Mouse (Mus musculus) MEL (cell line): ENCODE measurements around the gene Rora.

ENCODE experiments used
- BHLHE40 ChIP-seq: IDR thresholded peaks from 2 replicates; pipeline ENCODE4 v1.6.1; 2012; ENCODE audit warnings: low read depth, mild to moderate bottlenecking, inconsistent platforms, low read length, improper control_type of control experiment, borderline replicate concordance
- EP300 ChIP-seq, 2 experiments: IDR thresholded peaks; 2 replicates each; pipeline ENCODE4 v1.6.1; 2011; ENCODE audit warnings: improper control_type of control experiment in 2 of 2, low read length in 2 of 2, low read depth in 1 of 2, mild to moderate bottlenecking in 1 of 2
- ETS1 ChIP-seq: IDR thresholded peaks from 2 replicates; pipeline ENCODE4 v1.6.1; 2012; ENCODE audit warnings: low read depth, mild to moderate bottlenecking, inconsistent platforms, low read length, improper control_type of control experiment, moderate library complexity
- KAT2A ChIP-seq: conservative IDR thresholded peaks from 2 replicates; pipeline ENCODE4 v1.6.1; 2012; ENCODE audit warnings: low read depth, low read length, improper control_type of control experiment, inconsistent platforms
- MAFK ChIP-seq: IDR thresholded peaks from 2 replicates; pipeline ENCODE4 v1.6.1; 2011; ENCODE audit warnings: low read depth, mild to moderate bottlenecking, low read length, improper control_type of control experiment, borderline replicate concordance
- MAZ ChIP-seq: IDR thresholded peaks from 2 replicates; pipeline ENCODE4 v1.6.1; 2012; ENCODE audit warnings: low read depth, mild to moderate bottlenecking, inconsistent platforms, low read length, improper control_type of control experiment
- MEF2A ChIP-seq: IDR thresholded peaks from 2 replicates; pipeline ENCODE4 v1.6.1; 2014; ENCODE audit warnings: low read depth, mild to moderate bottlenecking, inconsistent platforms, low read length, improper control_type of control experiment; ENCODE audit not compliant: poor library complexity, insufficient replicate concordance, severe bottlenecking; ENCODE audit errors: extremely low read depth
- NELFE ChIP-seq: IDR thresholded peaks from 2 replicates; pipeline ENCODE4 v1.6.1; 2011; ENCODE audit warnings: low read depth, low read length, improper control_type of control experiment
- POLR2A ChIP-seq, 2 experiments: IDR thresholded peaks; 2 replicates each; pipeline ENCODE4 v1.6.1; 2011 to 2012; ENCODE audit warnings: low read length in 2 of 2, mild to moderate bottlenecking in 2 of 2, control low read depth in 1 of 2, improper control_type of control experiment in 1 of 2, low read depth in 1 of 2, moderate library complexity in 1 of 2; ENCODE audit not compliant: control insufficient read depth in 1 of 2, insufficient read depth in 1 of 2, poor library complexity in 1 of 2
- TCF12 ChIP-seq: IDR thresholded peaks from 2 replicates; pipeline ENCODE4 v1.6.1; 2014; ENCODE audit warnings: low read depth, mild to moderate bottlenecking, inconsistent platforms, low read length, improper control_type of control experiment, moderate library complexity
- USF1 ChIP-seq: IDR thresholded peaks from 2 replicates; pipeline ENCODE4 v1.6.1; 2014; ENCODE audit warnings: low read depth, mild to moderate bottlenecking, inconsistent platforms, low read length, improper control_type of control experiment, moderate library complexity
- ZNF384 ChIP-seq: IDR thresholded peaks from 2 replicates; pipeline ENCODE4 v1.6.1; 2012; ENCODE audit warnings: low read depth, mild to moderate bottlenecking, inconsistent platforms, low read length, improper control_type of control experiment

- TF ChIP-seq BHLHE40 (no peak), USF1 (no peak), ETS1 (no peak), ZNF384 (no peak), TCF12 (no peak), EP300 (IDR thresholded peaks at IDR 0.05; ENCODE audit: low read depth in 1 of 2, low read length in 2 of 2) (no peak), NELFE (no peak), MAZ (no peak), MAFK (no peak), POLR2A (IDR thresholded peaks at IDR 0.05; ENCODE audit: control insufficient read depth in 1 of 2, insufficient read depth in 1 of 2, low read depth in 1 of 2, low read length in 2 of 2, poor library complexity in 1 of 2) (no peak), MEF2A (no peak), KAT2A (no peak)
Measured at GRCm38 (mm10) chr9:69390631-69391030, 737.0 kb downstream of the Rora start.
